Mouse (Mus musculus) bone marrow macrophage, adult 2 months (primary cell): Measurements from ENCODE around the gene Pelo. TPM values are rescaled to one million over a fixed set of nuclear protein-coding genes. Genes with fewer than 3 reads are reported as not detected.
A peak's percentile ranks its signal among the peaks of the same experiment; 100 is the strongest.

ENCODE experiments used
- H3K27ac ChIP-seq: 2 replicates; pipeline ENCODE4 v1.5.1; 2012; ENCODE audit warnings: low read depth, low read length; ENCODE audit not compliant: insufficient read depth
- H3K4me1 ChIP-seq: 2 replicates; pipeline ENCODE4 v1.6.1; 2012; ENCODE audit warnings: low read length; ENCODE audit not compliant: control insufficient read depth, insufficient read depth
- H3K4me3 ChIP-seq: 2 replicates; pipeline ENCODE4 v1.5.1; 2012; ENCODE audit warnings: mild to moderate bottlenecking, low read length, moderate library complexity; ENCODE audit not compliant: insufficient read depth
- CTCF ChIP-seq: IDR thresholded peaks from 2 replicates; pipeline ENCODE4 v1.5.1; 2012; ENCODE audit warnings: low read depth, mild to moderate bottlenecking, low read length, moderate library complexity
- POLR2A ChIP-seq: IDR thresholded peaks from 2 replicates; pipeline ENCODE4 v1.6.1; 2012; ENCODE audit warnings: mild to moderate bottlenecking, low read depth, low read length, borderline replicate concordance
- polyA plus RNA-seq: library from polyadenylated mRNA; stranded (reverse); fragments of >200 nt; gene quantifications from 2 replicates; pipeline ENCODE4 v1.2.4, GENCODE M21; 2012; ENCODE audit not compliant: missing spikeins, insufficient read depth, insufficient read length

Gene Pelo
- polyA plus RNA-seq, 1 experiment: 8.4 TPM

GRCm38 (mm10) chr13:115118756-115119155 lies 28.8 kb upstream of the Pelo start:
- Histone ChIP-seq H3K4me3 (no peak overlapping the region), H3K27ac (no peak overlapping the region), H3K4me1 (no peaks in the 10 kb centered on the region)
- no peak for TF ChIP-seq CTCF

DNA sequence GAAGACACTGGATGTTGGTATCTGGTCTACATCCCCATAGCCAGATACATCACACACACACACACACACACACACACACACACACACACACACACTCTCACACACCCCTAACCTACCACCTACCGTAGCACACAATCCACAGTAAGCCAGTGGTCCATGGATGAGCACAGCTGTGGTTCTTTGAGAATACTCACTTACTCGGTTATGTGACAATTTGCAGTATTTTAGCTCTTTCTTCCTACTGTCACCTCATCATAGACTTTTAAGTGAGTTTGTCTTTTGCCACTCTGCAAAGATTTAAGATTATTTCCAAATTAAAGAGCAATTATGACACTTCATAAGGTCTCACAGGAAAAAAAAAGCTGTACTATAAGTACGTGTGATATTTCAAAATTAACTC lies 28.2 kb upstream of the Pelo start:
- Histone ChIP-seq H3K4me3 (no peak overlapping the region), H3K4me1 (no peaks in the 10 kb centered on the region), H3K27ac (no peak overlapping the region)
- no peak for TF ChIP-seq CTCF
- no peak for TF ChIP-seq POLR2A

- H3K4me3 ChIP-seq: no peak overlapping the region
- no peak overlapping the region for H3K27ac ChIP-seq
- no peaks in the 10 kb centered on the region for H3K4me1 ChIP-seq
- TF ChIP-seq CTCF: no peak
- no peak for TF ChIP-seq POLR2A
Observed at GRCm38 (mm10) chr13:115116930-115117621, 27.1 kb upstream of the Pelo start.

DNA sequence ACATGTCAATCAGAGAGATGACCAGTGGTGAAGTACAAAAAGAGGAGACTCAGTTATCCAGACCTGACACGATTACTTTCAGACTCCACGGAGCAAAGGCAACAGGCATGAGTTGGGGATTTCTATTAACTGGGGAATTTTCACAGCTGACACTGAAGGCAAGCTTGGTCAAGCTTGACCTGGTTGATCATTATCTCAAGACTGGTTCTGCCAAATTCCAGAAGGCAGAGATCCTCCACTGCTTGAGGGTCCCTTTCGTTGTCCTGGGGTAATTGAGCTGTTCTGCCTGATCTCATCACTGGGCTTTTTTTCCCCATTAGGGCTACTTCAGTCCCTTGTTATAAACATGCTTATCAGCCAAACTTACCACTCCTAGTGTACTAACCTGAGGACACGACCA lies 19.6 kb upstream of the Pelo start:
- H3K4me3 ChIP-seq: no peak overlapping the region
- TF ChIP-seq POLR2A (no peak), CTCF (no peak)
- H3K27ac ChIP-seq: no peak overlapping the region
- no peaks in the 10 kb centered on the region for H3K4me1 ChIP-seq

GRCm38 (mm10) chr13:115107436-115107835 lies 17.4 kb upstream of the Pelo start:
- TF ChIP-seq POLR2A: no peak
- no peak for TF ChIP-seq CTCF
- Histone ChIP-seq H3K27ac (no peak overlapping the region), H3K4me1 (no peaks in the 10 kb centered on the region), H3K4me3 (no peak overlapping the region)

- Histone ChIP-seq H3K27ac (no peak overlapping the region), H3K4me1 (no peaks in the 10 kb centered on the region), H3K4me3 (no peak overlapping the region)
- TF ChIP-seq CTCF: no peak
- TF ChIP-seq POLR2A: no peak
Observed at GRCm38 (mm10) chr13:115106183-115106582, 16.2 kb upstream of the Pelo start.

GRCm38 (mm10) chr13:115102754-115103153 lies 12.8 kb upstream of the Pelo start:
- H3K4me3 ChIP-seq: no peak overlapping the region

GRCm38 (mm10) chr13:115101355-115102191 lies 11.6 kb upstream of the Pelo start, which contains the start of the genes Gm49395 and Itga1:
Gene Gm49395 (minus strand): TSS chr13:115101921.
Gene Itga1 (minus strand): TSS chr13:115101964.
- no peaks in the 10 kb centered on the region for H3K4me1 ChIP-seq
- TF ChIP-seq CTCF: no peak
- H3K4me3 ChIP-seq: peak within 1 kb of the TSS; percentile 54
- H3K27ac ChIP-seq: no peak within 1 kb of the TSS

More at GRCm38 (mm10) chr13:115102754-115103153, 12.8 kb upstream of the Pelo start:
- Histone ChIP-seq H3K27ac (no peak overlapping the region), H3K4me1 (no peaks in the 10 kb centered on the region)
- no peak for TF ChIP-seq POLR2A
- TF ChIP-seq CTCF: no peak

GRCm38 (mm10) chr13:115100381-115101177 lies 10.6 kb upstream of the Pelo start:
- no peak for TF ChIP-seq CTCF
- no peak for TF ChIP-seq POLR2A
- Histone ChIP-seq H3K4me3 (no peak overlapping the region), H3K4me1 (no peaks in the 10 kb centered on the region), H3K27ac (no peak overlapping the region)
